Mouse (Mus musculus) lung, postnatal 25 days (tissue): ENCODE measurements around the gene Aadacl4.
"Not testable (repeated sequence)": the region's sequence is repeated elsewhere in the genome, so short reads cannot be mapped to it uniquely, and the experiment has no call there.

Experiments used
- DNase-seq: peaks from one replicate; pipeline ENCODE4 v3.0.0; 2022; ENCODE audit warnings: low spot score

The Aadacl4 gene

GRCm38 (mm10) chr4:144613407-144613806, at the start of gene Aadacl4:
Aadacl4 (plus strand) TSS chr4:144613707.
- no peak for DNase-seq

GRCm38 (mm10) chr4:144565034-144565433, 48.5 kb upstream of the Aadacl4 start, which contains the start of gene Gm13124:
Gm13124 (minus strand) TSS chr4:144565134.
- DNase-seq: no peak

- DNase-seq: no peak
These were observed 45.8 kb upstream of the Aadacl4 start for GRCm38 (mm10) chr4:144567752-144568151.

GRCm38 (mm10) chr4:144586207-144586606, 27.3 kb upstream of the Aadacl4 start:
- DNase-seq: not testable (repeated sequence)

GRCm38 (mm10) chr4:144592790-144593189, 20.7 kb upstream of the Aadacl4 start:
- no peak for DNase-seq

GRCm38 (mm10) chr4:144614586-144614985, 1.1 kb downstream of the Aadacl4 start:
- DNase-seq: no peak

- DNase-seq: no peak
These were observed 24.8 kb downstream of the Aadacl4 start for GRCm38 (mm10) chr4:144638263-144638662.
